Mouse (Mus musculus) T-cell, adult 2 months (primary cell): ENCODE data around the gene Mnat1.

Experiments used
- DNase-seq: peaks from one replicate; pipeline ENCODE4 v3.0.0; 2022; ENCODE audit warnings: low spot score

The Mnat1 gene

DNA sequence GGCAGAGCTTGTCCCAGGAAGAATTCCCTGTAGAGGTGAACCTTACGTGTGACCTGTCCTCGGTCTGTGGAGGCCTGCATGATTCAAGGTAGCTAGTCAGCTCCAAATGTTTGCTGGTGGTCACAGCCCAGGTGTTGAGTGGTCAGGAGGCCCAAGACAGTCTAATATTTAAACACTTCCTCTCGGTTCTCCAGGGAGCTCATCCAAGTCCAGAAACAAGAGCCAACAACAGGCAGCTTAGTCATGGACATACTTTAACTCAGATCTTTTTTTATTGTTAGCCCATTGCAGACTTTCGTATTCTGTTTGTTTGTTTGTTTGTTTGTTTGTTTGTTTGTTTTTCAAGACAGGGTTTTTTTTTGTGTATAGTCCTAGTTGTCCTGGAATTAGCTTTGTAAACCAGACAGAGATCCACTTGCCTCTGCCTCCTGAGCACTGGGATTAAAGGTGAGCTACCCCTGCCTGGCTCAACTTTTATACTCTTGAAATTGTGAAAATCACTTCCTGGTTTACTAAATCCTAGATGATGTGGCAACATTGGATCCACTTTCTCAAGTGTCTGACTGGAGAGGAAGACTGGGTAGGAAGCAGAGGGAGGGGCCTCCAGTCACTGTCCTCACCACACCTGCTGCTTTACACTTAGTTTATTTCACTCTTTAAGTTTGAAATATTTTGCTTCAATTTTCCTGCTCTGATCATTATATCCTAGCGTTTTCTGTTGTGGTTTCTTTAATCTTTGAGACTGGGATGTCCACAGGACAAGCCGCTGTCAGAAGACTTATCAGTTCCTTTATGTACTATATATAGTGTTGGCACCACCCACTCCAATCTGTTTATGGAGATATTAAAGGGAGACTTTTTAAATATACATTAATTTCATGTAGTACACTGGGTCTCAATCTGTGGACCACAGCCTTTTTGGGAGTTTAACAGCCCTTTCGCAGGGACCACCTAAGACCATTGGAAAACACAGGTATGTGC is 194.5 kb downstream of the Mnat1 start:
- DNase-seq = no peak
